Mouse (Mus musculus): Measurements from ENCODE around the gene Arhgef25.

GRCm38 (mm10) chr10:127205373-127205772, 15.5 kb upstream of the Arhgef25 start:
- TF ChIP-seq CTCF (IDR thresholded peaks at IDR 0.05; ENCODE audit: extremely low read depth, insufficient read length, insufficient replicate concordance, low read depth, low read length) (no peak), POLR2A (IDR thresholded peaks at IDR 0.05; ENCODE audit: low read depth, low read length) (no peak)

Measured in small intestine, adult 2 months (tissue).